Mouse (Mus musculus) lung, embryonic 14.5 days (tissue): ENCODE results near the gene Kars. TPM values are rescaled to one million over a fixed set of nuclear protein-coding genes. Genes with fewer than 3 reads are reported as not detected.

ENCODE experiments used
- ATAC-seq: fragments of 200-750 bp; cut with Nextera tagmentation; 2 replicates; pipeline ENCODE4 v1.8.0; 2017; ENCODE audit warnings: mild to moderate bottlenecking, moderate TSS enrichment, moderate library complexity; ENCODE audit not compliant: insufficient read depth
- DNase-seq: peaks from one replicate; pipeline ENCODE4 v3.0.0-alpha.2; 2015
- H3K27ac ChIP-seq: fragments of 300-500 bp; sonication (generic); 2 replicates; pipeline ENCODE4 v1.5.1; 2014; ENCODE audit warnings: low read depth, mild to moderate bottlenecking, moderate library complexity
- H3K27me3 ChIP-seq: fragments of 300-500 bp; sonication (generic); 2 replicates; pipeline ENCODE4 v1.6.1; 2014; ENCODE audit warnings: low read length, control low read depth; ENCODE audit not compliant: insufficient read depth
- H3K36me3 ChIP-seq: fragments of 300-500 bp; sonication (generic); 2 replicates; pipeline ENCODE4 v1.6.1; 2014; ENCODE audit warnings: control low read depth; ENCODE audit not compliant: insufficient read depth
- H3K4me1 ChIP-seq: fragments of 300-500 bp; sonication (generic); 2 replicates; pipeline ENCODE4 v1.6.1; 2014; ENCODE audit warnings: antibody characterized with exemption, control low read depth; ENCODE audit not compliant: insufficient read depth
- H3K4me2 ChIP-seq: fragments of 300-500 bp; sonication (generic); 2 replicates; pipeline ENCODE4 v1.6.1; 2014; ENCODE audit warnings: mild to moderate bottlenecking
- H3K4me3 ChIP-seq: fragments of 300-500 bp; sonication (generic); 2 replicates; pipeline ENCODE4 v1.5.1; 2014; ENCODE audit warnings: low read depth, low read length
- H3K9ac ChIP-seq: fragments of 300-500 bp; sonication (generic); 2 replicates; pipeline ENCODE4 v1.6.1; 2014
- H3K9me3 ChIP-seq: fragments of 300-500 bp; sonication (generic); 2 replicates; pipeline ENCODE4 v1.6.1; 2016; ENCODE audit warnings: low read depth, low read length, control low read depth
- CTCF ChIP-seq: IDR thresholded peaks from 2 replicates; pipeline ENCODE4 v1.5.1; 2016; ENCODE audit warnings: antibody characterized with exemption, low read depth
- WGBS: fragments of 180-500 bp; shearing (Covaris S2); extraction: QIAGEN DNeasy Blood & Tissue Kit; methylation state at CpG from one replicate; pipeline ENCODE4 v1.1.7; 2014; 5-methylcytosine and 5-hydroxymethylcytosine counted together
- polyA plus RNA-seq: library from polyadenylated mRNA; unstranded; fragments of >200 nt; fragmentation: Nextera tagmentation; extraction: Ambion mirVana; gene quantifications from 2 replicates; pipeline ENCODE4 v1.2.1, GENCODE M21; 2014

The Kars gene
- polyA plus RNA-seq, 1 experiment from 2014 or later = 227 TPM

GRCm38 (mm10) chr8:111950846-111951245, 60.3 kb downstream of the Kars start:
- H3K9me3 ChIP-seq = no peaks in the 10 kb centered on the region
- 79% methylated on average over 3 of the region's 3 CpGs for WGBS
- peaks cover 58% of the 10 kb centered on the region for H3K36me3 ChIP-seq
- no peak overlapping the region for H3K9ac ChIP-seq
- TF ChIP-seq CTCF = no peak
- no peaks in the 10 kb centered on the region for H3K4me1 ChIP-seq
- no peak overlapping the region for H3K27ac ChIP-seq
- ATAC-seq = no peak
- H3K4me2 ChIP-seq = no peak overlapping the region
- no peak for DNase-seq
- H3K4me3 ChIP-seq = no peak overlapping the region
- H3K27me3 ChIP-seq = no peaks in the 10 kb centered on the region

GRCm38 (mm10) chr8:111947954-111948353, 63.2 kb downstream of the Kars start:
- Histone ChIP-seq H3K4me2 (no peak overlapping the region), H3K4me3 (no peak overlapping the region), H3K9ac (no peak overlapping the region), H3K27me3 (no peaks in the 10 kb centered on the region), H3K9me3 (no peaks in the 10 kb centered on the region), H3K36me3 (peaks cover 62% of the 10 kb centered on the region), H3K27ac (no peak overlapping the region), H3K4me1 (no peaks in the 10 kb centered on the region)
- 92% methylated on average over 8 of the region's 8 CpGs for WGBS
- ATAC-seq = no peak
- no peak for DNase-seq
- no peak for TF ChIP-seq CTCF

DNA sequence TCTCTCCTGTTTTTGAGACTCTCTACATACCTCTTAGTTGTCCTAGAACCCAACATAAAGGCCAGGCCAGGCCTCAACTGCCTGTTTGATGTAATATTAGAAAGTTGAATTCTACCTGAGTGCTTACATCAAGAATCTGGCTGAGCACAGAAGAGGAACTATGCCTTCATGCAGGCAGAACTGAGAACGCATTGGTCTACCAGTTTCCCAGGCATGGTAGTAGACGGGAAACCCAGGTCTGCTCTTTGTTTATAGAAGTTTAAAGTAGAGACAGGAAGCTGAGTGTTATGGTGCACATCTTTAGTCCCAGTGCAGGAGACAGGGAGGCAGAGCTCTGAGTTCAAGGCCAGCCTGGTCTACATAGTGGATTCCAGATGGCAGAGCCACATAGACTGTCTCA, 64.0 kb downstream of the Kars start:
- TF ChIP-seq CTCF = no peak
- H3K4me3 ChIP-seq = no peak overlapping the region
- 81% methylated on average over 2 of the region's 2 CpGs for WGBS
- no peak overlapping the region for H3K9ac ChIP-seq
- no peaks in the 10 kb centered on the region for H3K4me1 ChIP-seq
- no peak for DNase-seq
- no peaks in the 10 kb centered on the region for H3K27me3 ChIP-seq
- H3K9me3 ChIP-seq = no peaks in the 10 kb centered on the region
- ATAC-seq = no peak
- no peak overlapping the region for H3K4me2 ChIP-seq
- no peak overlapping the region for H3K27ac ChIP-seq
- peaks cover 58% of the 10 kb centered on the region for H3K36me3 ChIP-seq

- no peaks in the 10 kb centered on the region for H3K9me3 ChIP-seq
- no peak overlapping the region for H3K4me3 ChIP-seq
- peaks cover 5% of the 10 kb centered on the region; the same call in 1 of the 2 replicates for H3K4me1 ChIP-seq
- no peak overlapping the region for H3K9ac ChIP-seq
- ATAC-seq = no peak
- TF ChIP-seq CTCF = no peak
- H3K27me3 ChIP-seq = no peaks in the 10 kb centered on the region
- 92% methylated on average over 2 of the region's 2 CpGs for WGBS
- no peak overlapping the region for H3K4me2 ChIP-seq
- no peak overlapping the region for H3K27ac ChIP-seq
- DNase-seq = no peak
- peaks cover 45% of the 10 kb centered on the region for H3K36me3 ChIP-seq
Measured at GRCm38 (mm10) chr8:111943544-111943943, 67.6 kb downstream of the Kars start.

Other genes with a start within 250 kb of the Kars start
- gene Cfdp1, start 157.0 kb downstream of the Kars start, polyA plus RNA-seq = 195 and 200 TPM in 2 replicates
- gene Tmem170, start 134.6 kb downstream of the Kars start, polyA plus RNA-seq = 7.0 and 7.3 TPM in 2 replicates
- gene Chst5, start 100.9 kb downstream of the Kars start, polyA plus RNA-seq = 5.3 and 6.6 TPM in 2 replicates
- gene Tmem231, start 77.4 kb downstream of the Kars start, polyA plus RNA-seq = 18.7 and 18.9 TPM in 2 replicates
- 147 and 163 TPM in 2 replicates for gene Gabarapl2, start 70.6 kb downstream of the Kars start, polyA plus RNA-seq
- gene Adat1, start 19.0 kb downstream of the Kars start, polyA plus RNA-seq = 8.7 and 9.8 TPM in 2 replicates
- 22.8 and 25.0 TPM in 2 replicates for gene Terf2ip, start 75 bp upstream of the Kars start, polyA plus RNA-seq
- gene Gm6793, start 3.7 kb upstream of the Kars start, polyA plus RNA-seq = 0.42 TPM in 1 of 2 replicates, not detected in the other